Mouse (Mus musculus): ENCODE measurements around the gene Arpc3.
"Not testable (repeated sequence)": the region's sequence is repeated elsewhere in the genome, so short reads cannot be mapped to it uniquely, and the experiment has no call there.

Gene Arpc3

GRCm38 (mm10) chr5:122440095-122440630, 48.5 kb downstream of the Arpc3 start:
- no peak for DNase-seq

GRCm38 (mm10) chr5:122444492-122444891, 52.8 kb downstream of the Arpc3 start:
- no peak for DNase-seq

- no peak for DNase-seq
Observed at GRCm38 (mm10) chr5:122445051-122445610, 53.5 kb downstream of the Arpc3 start.

GRCm38 (mm10) chr5:122447857-122448256, 56.2 kb downstream of the Arpc3 start:
- no peak for DNase-seq

GRCm38 (mm10) chr5:122448869-122449268, 57.2 kb downstream of the Arpc3 start:
- no peak for DNase-seq

- DNase-seq = no peak
Observed at GRCm38 (mm10) chr5:122449946-122450345, 58.3 kb downstream of the Arpc3 start.

GRCm38 (mm10) chr5:122450913-122451317, 59.2 kb downstream of the Arpc3 start:
- DNase-seq = no peak

GRCm38 (mm10) chr5:122451324-122451723, 59.6 kb downstream of the Arpc3 start:
- DNase-seq = no peak

GRCm38 (mm10) chr5:122452194-122452593, 60.5 kb downstream of the Arpc3 start:
- DNase-seq = no peak

- DNase-seq = no peak
Observed at GRCm38 (mm10) chr5:122453188-122453587, 61.5 kb downstream of the Arpc3 start.

- no peak for DNase-seq
Observed at GRCm38 (mm10) chr5:122454442-122454841, 62.8 kb downstream of the Arpc3 start.

GRCm38 (mm10) chr5:122454883-122455282, 63.2 kb downstream of the Arpc3 start:
- no peak for DNase-seq

- no peak for DNase-seq
Observed at GRCm38 (mm10) chr5:122455584-122455983, 63.9 kb downstream of the Arpc3 start.

- DNase-seq = not testable (repeated sequence)
Observed at GRCm38 (mm10) chr5:122457054-122457453, 65.4 kb downstream of the Arpc3 start.

- no peak for DNase-seq
Observed at GRCm38 (mm10) chr5:122458066-122458465, 66.4 kb downstream of the Arpc3 start.

GRCm38 (mm10) chr5:122459335-122459734, 67.7 kb downstream of the Arpc3 start:
- DNase-seq = peak; percentile 47 to 55

GRCm38 (mm10) chr5:122460656-122461055, 69.0 kb downstream of the Arpc3 start:
- peak; percentile 76 to 77 for DNase-seq

GRCm38 (mm10) chr5:122461431-122461830, 69.8 kb downstream of the Arpc3 start:
- no peak for DNase-seq
